Mouse (Mus musculus) layer of hippocampus, adult 9-11 months (tissue): ENCODE results near the gene Snx15.
A peak's percentile ranks its signal among the peaks of the same experiment; 100 is the strongest.
"Not testable (repeated sequence)": the region's sequence is repeated elsewhere in the genome, so short reads cannot be mapped to it uniquely, and the experiment has no call there.

ENCODE experiments used
- DNase-seq: peaks from one replicate; pipeline ENCODE4 v3.0.0; 2022

The Snx15 gene

DNA sequence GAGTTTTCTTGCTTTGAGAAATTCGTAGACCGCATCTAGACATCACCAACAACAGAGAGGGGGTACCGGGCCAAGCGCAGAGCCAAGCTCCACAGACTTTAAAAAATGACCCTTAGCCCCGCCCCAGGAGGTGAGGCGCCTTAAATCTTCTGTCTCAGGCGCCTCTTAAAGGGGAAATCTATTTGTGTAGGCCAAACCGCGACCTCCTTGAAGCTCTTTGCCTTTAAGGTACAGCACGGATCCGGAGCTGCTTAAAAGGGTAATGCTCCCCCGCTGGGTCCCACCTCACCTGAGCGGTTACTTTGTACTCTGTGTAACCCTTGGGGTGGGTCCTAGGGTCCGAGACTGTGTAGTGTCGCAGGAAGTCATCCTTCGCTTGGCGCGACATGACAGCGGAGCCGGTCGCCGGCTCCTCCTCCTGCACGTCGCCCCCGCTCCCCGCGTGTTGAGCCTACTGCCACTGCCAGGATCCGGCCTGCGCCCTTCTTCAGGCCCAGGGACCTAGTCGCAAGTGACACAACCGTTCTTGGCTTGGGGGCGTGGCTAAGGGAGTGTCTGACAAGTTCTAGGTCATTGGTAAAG, at the start of gene Snx15:
Gene Snx15 (minus strand): TSS at position 545 of the 582 bp plus-strand sequence.
- DNase-seq, result peak; percentile 98

DNA sequence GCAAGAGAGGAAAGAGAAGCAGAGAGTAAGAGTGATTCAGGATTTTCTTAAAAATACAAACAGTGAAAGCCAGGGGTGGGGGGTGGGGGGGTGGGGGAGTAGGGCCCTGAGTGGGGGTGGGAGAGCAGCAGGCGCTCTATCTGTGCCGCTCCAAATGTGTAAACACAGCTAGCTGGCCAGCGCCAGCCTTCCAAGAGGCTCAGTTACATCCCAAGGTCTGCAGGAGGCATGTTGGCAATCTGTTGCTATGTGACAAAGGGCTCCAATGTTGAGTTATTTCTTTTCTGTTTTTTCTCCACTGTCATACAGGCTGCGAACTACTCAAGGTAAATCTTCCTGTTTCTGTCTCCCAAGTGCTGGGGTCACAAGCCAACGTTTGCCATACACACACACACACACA, 46.7 kb upstream of the Snx15 start:
- peak; percentile 9 for DNase-seq

DNA sequence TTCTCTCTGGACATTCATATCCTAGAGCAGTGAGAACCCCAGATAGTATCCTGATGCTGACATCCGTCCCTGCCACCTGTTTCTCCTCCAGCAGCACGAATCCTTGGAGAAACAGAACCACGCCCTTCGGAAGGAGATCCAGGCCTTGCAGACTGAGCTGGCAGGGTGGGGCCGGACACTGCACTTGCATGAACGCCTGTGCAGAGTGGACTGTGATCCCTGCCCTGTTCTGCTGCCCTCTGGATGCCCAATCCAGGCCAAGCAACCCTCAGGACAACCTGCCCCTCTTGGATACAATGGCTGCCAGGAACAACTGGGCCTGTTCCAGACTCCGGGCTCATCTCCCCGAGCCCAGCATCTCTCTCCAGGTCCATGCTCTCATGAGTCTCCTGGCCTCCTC, 43.1 kb upstream of the Snx15 start:
- DNase-seq, result no peak

- no peak for DNase-seq
Observed at GRCm38 (mm10) chr19:6166750-6167149, 38.6 kb upstream of the Snx15 start.

- peak; percentile 19 for DNase-seq
Observed at GRCm38 (mm10) chr19:6163872-6164547, 35.9 kb upstream of the Snx15 start.

DNA sequence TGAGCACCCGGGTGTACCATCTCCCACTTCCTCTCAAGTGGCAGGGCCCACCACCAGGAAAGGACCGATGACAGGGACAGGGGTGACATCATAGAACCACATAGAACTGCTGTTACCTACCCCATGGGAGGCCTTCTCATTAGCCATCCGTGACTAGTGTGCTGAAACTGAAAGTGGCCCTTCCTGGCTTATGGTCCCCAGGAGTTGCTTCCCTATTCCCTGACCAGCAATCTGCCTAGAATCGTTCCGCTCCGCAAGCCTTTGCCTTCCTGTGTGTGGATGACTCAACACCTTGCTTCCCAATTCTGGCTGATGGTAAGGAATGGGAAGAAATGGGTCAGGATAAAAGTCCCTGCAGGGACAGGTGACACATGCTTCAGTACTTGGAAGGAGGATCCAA, 29.1 kb upstream of the Snx15 start:
- no peak for DNase-seq

- DNase-seq, result no peak
Observed at GRCm38 (mm10) chr19:6156372-6156771, 28.3 kb upstream of the Snx15 start.

DNA sequence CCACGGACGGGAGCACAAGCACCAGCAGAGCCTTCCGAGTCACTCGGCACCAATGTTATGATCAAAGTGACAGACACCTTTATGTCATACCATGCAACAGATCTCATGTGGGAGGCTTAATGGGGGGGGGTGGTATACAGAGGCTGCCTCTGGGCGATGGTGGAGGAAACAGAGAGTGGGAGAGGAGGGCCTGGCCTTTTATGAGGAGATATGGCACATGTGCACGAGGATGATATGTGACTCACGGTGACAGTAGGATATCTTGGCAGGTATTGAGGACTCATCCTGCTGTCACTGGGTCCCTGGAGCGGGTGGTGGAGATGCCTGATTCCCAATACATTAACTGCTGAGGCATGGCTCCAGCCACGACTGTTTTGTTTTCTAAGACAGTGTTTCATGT, 27.1 kb upstream of the Snx15 start:
- no peak for DNase-seq

DNA sequence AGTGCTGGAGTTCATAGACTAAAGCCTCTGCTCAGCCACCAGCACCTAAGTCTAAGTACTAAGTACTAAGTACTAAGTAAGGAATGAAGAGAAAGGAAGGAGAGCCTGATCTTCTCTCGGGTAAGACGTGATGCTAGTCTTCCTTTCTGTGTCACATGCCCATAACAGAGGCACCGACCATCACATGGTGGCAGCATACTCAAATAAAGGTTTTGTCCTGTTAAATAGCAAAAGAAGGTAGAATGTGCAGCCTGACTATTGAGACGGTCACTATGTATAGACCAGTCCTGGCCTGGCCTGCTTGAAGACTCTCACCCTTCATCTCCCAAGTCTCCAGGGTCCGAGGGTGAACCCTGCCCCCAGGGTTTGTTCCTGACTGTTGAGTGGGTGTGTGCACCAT, 16.7 kb upstream of the Snx15 start:
- DNase-seq, result no peak

- DNase-seq, result peak; percentile 91
Observed at GRCm38 (mm10) chr19:6141394-6141749, 13.3 kb upstream of the Snx15 start, which contains the start of gene Arl2. Gene Arl2 (minus strand): TSS chr19:6141548.

- DNase-seq, result peak; percentile 94
Observed at GRCm38 (mm10) chr19:6140678-6141393, 12.7 kb upstream of the Snx15 start, which contains the start of gene Batf2. Gene Batf2 (plus strand): TSS chr19:6140983.

GRCm38 (mm10) chr19:6140374-6140677, 12.2 kb upstream of the Snx15 start:
- DNase-seq, result no peak

- DNase-seq, result no peak
Observed at GRCm38 (mm10) chr19:6139701-6140100, 11.6 kb upstream of the Snx15 start.

GRCm38 (mm10) chr19:6136397-6136796, 8.3 kb upstream of the Snx15 start:
- no peak for DNase-seq

GRCm38 (mm10) chr19:6133197-6133596, 5.1 kb upstream of the Snx15 start:
- not testable (repeated sequence) for DNase-seq

DNA sequence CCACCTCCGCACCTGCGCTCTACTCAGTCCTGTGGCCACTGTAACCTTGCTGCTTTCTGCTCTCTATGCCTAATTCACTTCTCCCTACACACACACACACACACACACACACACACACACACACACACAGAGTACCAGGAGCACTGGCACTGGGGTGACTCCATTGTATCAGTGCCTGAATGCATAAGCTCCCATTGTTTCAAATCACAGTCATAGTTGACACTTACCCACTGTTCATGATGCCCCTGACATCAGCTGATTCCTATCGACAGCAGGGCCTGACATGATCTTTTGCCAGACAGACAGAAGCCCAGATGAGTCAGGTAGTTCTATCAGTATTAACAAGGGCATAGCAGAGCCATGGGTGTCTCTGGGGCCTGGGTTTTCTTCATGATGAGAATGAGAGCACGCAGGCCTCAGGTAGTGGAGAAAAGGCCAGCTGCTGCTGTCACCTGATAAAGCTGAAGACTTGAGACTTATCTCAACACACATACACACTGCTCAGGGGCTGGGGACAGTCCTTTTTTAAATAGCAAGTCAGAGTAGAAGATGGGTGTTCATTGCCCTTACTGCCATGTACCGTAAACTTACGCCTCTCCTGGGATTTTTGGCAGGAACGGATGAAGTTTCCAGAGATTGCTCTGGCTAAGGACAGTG, 4.2 kb upstream of the Snx15 start:
- DNase-seq, result peak; percentile 77

- not testable (repeated sequence) for DNase-seq
Observed at GRCm38 (mm10) chr19:6130414-6131128, 2.5 kb upstream of the Snx15 start.

DNA sequence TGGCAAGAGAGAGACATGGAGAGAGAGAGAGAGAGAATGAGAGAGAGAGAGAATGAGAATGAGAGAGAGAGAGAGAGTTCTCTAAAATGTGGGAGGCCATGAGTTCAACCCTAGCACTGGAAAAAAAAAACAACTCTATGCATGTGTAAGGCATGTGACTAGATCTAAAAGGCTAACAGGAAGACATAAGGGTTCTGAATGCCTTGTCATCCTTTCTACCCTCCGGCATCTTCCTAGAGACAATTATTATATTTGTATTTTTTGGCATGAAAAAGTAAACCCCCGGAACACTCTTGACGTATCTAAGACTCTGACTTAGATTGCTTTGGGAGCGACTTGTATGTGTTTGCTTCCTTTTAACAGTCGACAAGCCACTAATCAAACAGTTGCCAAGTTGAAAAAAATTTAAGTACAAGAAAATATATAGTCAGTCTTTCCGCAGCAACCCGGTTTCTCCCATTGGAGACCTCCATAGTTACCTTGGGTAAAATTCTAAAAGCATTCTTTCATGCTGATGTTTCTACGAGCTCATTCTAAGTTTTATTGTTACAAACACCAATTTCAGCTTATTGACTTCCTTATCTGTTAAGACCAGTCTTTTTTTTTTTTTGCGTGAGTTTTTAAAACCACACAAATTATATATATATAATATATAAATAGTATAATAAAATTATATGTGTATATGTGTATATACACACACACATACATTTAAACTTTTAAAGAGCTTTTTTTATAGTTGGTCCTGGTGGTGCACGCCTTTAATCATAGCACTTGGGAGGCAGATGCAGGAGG, 1.1 kb downstream of the Snx15 start:
- no peak for DNase-seq

GRCm38 (mm10) chr19:6126289-6126688, 1.8 kb downstream of the Snx15 start:
- DNase-seq, result no peak

GRCm38 (mm10) chr19:6124898-6125297, 3.2 kb downstream of the Snx15 start:
- DNase-seq, result no peak

DNA sequence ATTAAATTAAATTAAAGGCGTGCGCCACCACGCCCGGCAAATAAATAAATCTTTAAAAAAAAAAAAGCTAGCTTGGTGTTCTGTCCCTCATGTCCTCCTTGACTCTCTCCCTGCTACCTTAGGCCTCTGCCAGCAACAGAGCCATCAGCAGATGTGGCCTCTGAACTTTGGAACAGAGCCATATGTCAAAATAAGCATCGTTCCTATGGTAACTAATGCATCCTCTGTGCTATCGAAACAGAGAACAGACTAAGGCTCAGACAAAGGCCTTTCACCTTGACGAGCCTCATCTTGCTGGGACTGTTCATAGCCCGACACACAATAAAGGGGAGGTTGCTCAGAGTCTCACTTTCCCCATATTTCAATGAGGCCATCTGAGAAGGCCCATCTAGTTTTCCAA, 4.8 kb downstream of the Snx15 start:
- DNase-seq, result no peak

DNA sequence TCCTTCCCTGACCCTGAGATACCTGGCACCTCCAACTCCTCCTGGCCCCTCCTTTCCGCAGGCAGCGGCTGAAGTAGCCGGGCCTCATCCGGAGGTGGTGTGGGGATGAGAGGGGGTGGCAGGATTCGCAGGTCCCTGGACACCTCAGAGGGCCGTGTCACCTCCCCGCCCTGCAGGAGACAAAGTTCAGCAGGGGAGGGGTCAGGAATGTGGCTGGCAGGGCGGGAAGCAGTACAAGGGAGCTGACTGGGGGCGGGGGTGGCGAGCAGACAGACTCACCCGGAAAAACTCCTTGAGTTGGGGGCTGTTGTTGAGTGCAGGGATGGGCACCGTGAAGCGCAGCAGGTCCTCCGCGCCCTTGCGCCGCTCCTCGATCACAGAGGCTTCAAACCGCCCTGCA, 6.3 kb downstream of the Snx15 start:
- no peak for DNase-seq
